Mouse (Mus musculus) bone marrow macrophage, adult 2 months (primary cell): ENCODE measurements at regions not wholly inside any gene's neighbourhood (a gene's known extent, or its start where the extent isn't known, plus 50 kb on each side); places are given as distances from the start of the nearest gene placed in this dataset.

ENCODE experiments used
- CTCF ChIP-seq: IDR thresholded peaks from 2 replicates; pipeline ENCODE4 v1.5.1; 2012; ENCODE audit warnings: low read depth, mild to moderate bottlenecking, low read length, moderate library complexity
- POLR2A ChIP-seq: IDR thresholded peaks from 2 replicates; pipeline ENCODE4 v1.6.1; 2012; ENCODE audit warnings: mild to moderate bottlenecking, low read depth, low read length, borderline replicate concordance

- TF ChIP-seq CTCF (no peak), POLR2A (no peak)
Measured at GRCm38 (mm10) chrX:77407925-77408324, 102.9 kb upstream of the Tbl1x start.
